Mouse (Mus musculus): Measurements from ENCODE around the gene Tbc1d10c.

DNA sequence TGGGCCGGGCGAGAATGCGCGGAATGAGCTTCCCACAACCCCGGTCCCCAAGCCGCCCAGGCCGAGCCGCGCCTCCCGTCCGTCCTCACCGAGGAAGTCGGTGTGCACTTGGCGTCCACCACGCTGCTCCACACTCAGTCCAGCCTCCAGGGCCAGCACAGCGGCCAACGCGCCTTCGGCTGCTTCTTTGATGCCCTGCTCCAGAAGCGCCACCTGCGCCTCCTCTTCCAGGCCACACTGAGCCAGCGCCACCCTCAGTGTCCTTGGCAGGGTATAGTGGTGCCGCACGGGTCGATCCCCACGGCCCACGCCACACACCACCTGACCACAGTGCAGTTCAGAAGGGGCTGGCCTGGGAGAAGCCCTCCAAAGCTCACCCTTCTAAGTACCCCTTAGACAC is 21.3 kb downstream of the Tbc1d10c start:
- TF ChIP-seq CTCF (IDR thresholded peaks at IDR 0.05; ENCODE audit: low read depth) (no peak), EP300 (optimal IDR thresholded peaks at IDR 0.05) (no peak)
